Mouse (Mus musculus): ENCODE data around the gene Cers1. TPM values are rescaled to one million over a fixed set of nuclear protein-coding genes. Genes with fewer than 3 reads are reported as not detected.

Cers1 gene
- total and polyA plus RNA-seq, 3 experiments: 5.0 to 7.7 TPM; not detected in 1

- peak; percentile 58; the same call in 1 of the 2 replicates for TF ChIP-seq POLR2AphosphoS2 (IDR thresholded peaks at IDR 0.05; ENCODE audit: low read length)
- no peak for TF ChIP-seq USF2 (IDR thresholded peaks at IDR 0.05; ENCODE audit: borderline replicate concordance in 1 of 2, insufficient read depth in 1 of 2, low read depth in 1 of 2, low read length in 2 of 2)
- TF ChIP-seq EP300 (IDR thresholded peaks at IDR 0.05; ENCODE audit: low read depth in 1 of 2, low read length in 2 of 2): peak; percentile 95 to 97
- TF ChIP-seq SIN3A (IDR thresholded peaks at IDR 0.05; ENCODE audit: low read length): peak; percentile 96
- no peak; the same call in 1 of the 2 replicates for TF ChIP-seq KAT2A (conservative IDR thresholded peaks at IDR 0.05; ENCODE audit: low read depth, low read length)
Measured at GRCm38 (mm10) chr8:70327512-70327911, 11.9 kb downstream of the Cers1 start (continued).

GRCm38 (mm10) chr8:70329124-70329834, 13.7 kb downstream of the Cers1 start, which contains the start of gene Gdf1:
Gdf1 (plus strand) TSS chr8:70329817.
- no peak for DNase-seq (ENCODE audit: low read depth, low spot score)
- H3K27ac ChIP-seq (ENCODE audit: control insufficient read depth, low read depth, low read length): peak within 1 kb of the TSS; percentile 78

GRCm38 (mm10) chr8:70329835-70330740, 14.5 kb downstream of the Cers1 start:
- TF ChIP-seq NRF1 (IDR thresholded peaks at IDR 0.05; ENCODE audit: insufficient read depth, low read depth, low read length, poor library complexity, severe bottlenecking): no peak
- TF ChIP-seq POLR2AphosphoS2 (IDR thresholded peaks at IDR 0.05; ENCODE audit: low read length): peak; percentile 33; the same call in 1 of the 2 replicates
- H3K4me3 ChIP-seq (ENCODE audit: control insufficient read depth in 1 of 2, insufficient read depth in 1 of 2, low read depth in 2 of 2, low read length in 2 of 2): no peak overlapping the region
- no peaks in the 10 kb centered on the region for H3K9me3 ChIP-seq (replicated peaks; ENCODE audit: insufficient read depth, low read length)
- H3K4me1 ChIP-seq (ENCODE audit: control insufficient read depth in 1 of 2, insufficient read depth in 2 of 2, low read length in 2 of 2): peaks cover 13% of the 10 kb centered on the region in 2 experiments
- no peak for DNase-seq (ENCODE audit: low read depth, low spot score)
- H3K27me3 ChIP-seq (ENCODE audit: control insufficient read depth in 1 of 2, insufficient read depth in 2 of 2, low read length in 2 of 2): no peaks in the 10 kb centered on the region
- H3K79me2 ChIP-seq (ENCODE audit: control insufficient read depth, insufficient read depth, low read length, poor library complexity): no peaks in the 10 kb centered on the region
- no peak overlapping the region for H3K27ac ChIP-seq (ENCODE audit: control insufficient read depth, low read depth, low read length)
- H3K36me3 ChIP-seq (ENCODE audit: control insufficient read depth in 1 of 2, insufficient read depth in 2 of 2, low read length in 2 of 2): peaks cover 10 to 12% of the 10 kb centered on the region in 2 experiments
- H3K9ac ChIP-seq (ENCODE audit: control insufficient read depth, low read depth, low read length, poor library complexity, severe bottlenecking): no peak overlapping the region

More at GRCm38 (mm10) chr8:70329124-70329834, 13.7 kb downstream of the Cers1 start, which contains the start of gene Gdf1:
- H3K79me2 ChIP-seq (ENCODE audit: control insufficient read depth, insufficient read depth, low read length, poor library complexity): no peaks in the 10 kb centered on the region
- TF ChIP-seq ELF1 (IDR thresholded peaks at IDR 0.05; ENCODE audit: low read depth, low read length) (no peak), E2F4 (IDR thresholded peaks at IDR 0.05; ENCODE audit: borderline replicate concordance, low read depth, low read length) (no peak), USF1 (IDR thresholded peaks at IDR 0.05; ENCODE audit: low read depth, low read length) (no peak), MYB (IDR thresholded peaks at IDR 0.05; ENCODE audit: low read depth, low read length) (no peak), POLR2A (IDR thresholded peaks at IDR 0.05; ENCODE audit: control insufficient read depth in 1 of 2, insufficient read depth in 1 of 2, low read depth in 1 of 2, low read length in 2 of 2, poor library complexity in 1 of 2) (0 out of 4 replicates have a peak, but pooled peaks of 1 of the 2 experiments have one; percentile 27), RCOR1 (IDR thresholded peaks at IDR 0.05; ENCODE audit: low read depth, low read length) (no peak), SMC3 (IDR thresholded peaks at IDR 0.05; ENCODE audit: low read depth, low read length) (no peak)
- no peak within 1 kb of the TSS; the same call in 1 of the 2 replicates for H3K9ac ChIP-seq (ENCODE audit: control insufficient read depth, low read depth, low read length, poor library complexity, severe bottlenecking)
- no peaks in the 10 kb centered on the region for H3K9me3 ChIP-seq (replicated peaks; ENCODE audit: insufficient read depth, low read length)
- H3K27me3 ChIP-seq (ENCODE audit: control insufficient read depth in 1 of 2, insufficient read depth in 2 of 2, low read length in 2 of 2): no peaks in the 10 kb centered on the region
- H3K36me3 ChIP-seq (ENCODE audit: control insufficient read depth in 1 of 2, insufficient read depth in 2 of 2, low read length in 2 of 2): peaks cover 10% of the 10 kb centered on the region in 2 experiments
- H3K4me1 ChIP-seq (ENCODE audit: control insufficient read depth in 1 of 2, insufficient read depth in 2 of 2, low read length in 2 of 2): peaks cover 13% of the 10 kb centered on the region in 2 experiments
- H3K4me3 ChIP-seq (ENCODE audit: control insufficient read depth in 1 of 2, insufficient read depth in 1 of 2, low read depth in 2 of 2, low read length in 2 of 2): no peak within 1 kb of the TSS

All from MEL (cell line).